Mouse (Mus musculus) heart, postnatal 25 days (tissue): ENCODE measurements around the gene Dnajc8. TPM values are rescaled to one million over a fixed set of nuclear protein-coding genes. Genes with fewer than 3 reads are reported as not detected.
A peak's percentile ranks its signal among the peaks of the same experiment; 100 is the strongest.
"Not testable (repeated sequence)": the region's sequence is repeated elsewhere in the genome, so short reads cannot be mapped to it uniquely, and the experiment has no call there.

Experiments used
- DNase-seq: peaks from one replicate; pipeline ENCODE4 v3.0.0; 2022; ENCODE audit warnings: low spot score
- intact Hi-C: fragments of 180-260 bp; cut with DNase I; formaldehyde crosslinking; loops from one replicate; pipeline ENCODE4 v1.15.1; 2025
- total RNA-seq, 2 experiments: library from RNA; stranded (reverse); gene quantifications; 2 replicates each; pipeline ENCODE4 v1.2.3; 2021

Gene Dnajc8
- total RNA-seq, 2 experiments from 2014 or later, result 49.4 to 57.1 TPM

DNA sequence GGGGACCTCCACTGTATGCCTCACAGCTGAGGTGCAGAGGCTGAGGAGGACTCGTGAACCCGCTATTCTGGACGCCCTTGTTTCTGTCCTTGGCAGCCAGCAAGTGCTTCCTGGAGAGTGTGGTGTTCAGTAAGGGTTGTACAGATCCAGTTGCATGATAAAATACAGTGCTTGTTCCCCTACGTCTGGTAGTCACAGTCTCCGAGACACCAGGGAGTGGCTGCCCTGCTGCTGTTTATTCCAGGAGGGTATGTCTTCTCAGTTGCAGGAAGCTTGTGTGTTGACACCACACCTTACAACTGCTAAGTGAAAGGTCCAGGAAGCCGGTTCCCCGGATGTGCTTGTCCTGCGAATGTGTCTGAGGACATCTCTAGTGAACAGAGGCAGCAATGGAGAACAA, 19.3 kb downstream of the Dnajc8 start:
- intact Hi-C loops, result no loop called here
- DNase-seq, result no peak

DNA sequence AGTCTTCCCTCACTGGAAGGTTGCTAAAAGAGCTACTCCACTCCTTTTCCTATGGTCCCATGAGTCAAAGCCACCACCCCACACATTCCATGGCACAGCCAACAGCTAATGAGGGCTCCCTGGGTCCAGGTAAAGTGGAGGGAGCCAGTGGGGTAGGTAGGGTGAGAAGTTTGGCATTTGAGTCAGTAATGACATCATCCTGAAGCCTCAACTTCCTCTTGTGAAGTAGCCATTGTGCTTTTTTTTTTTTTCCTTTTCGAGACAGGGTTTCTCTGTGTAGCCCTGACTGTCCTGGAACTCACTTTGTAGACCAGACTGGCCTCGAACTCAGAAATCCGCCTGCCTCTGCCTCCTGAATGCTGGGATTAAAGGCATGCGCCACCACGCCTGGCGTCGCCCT, 20.2 kb downstream of the Dnajc8 start:
- DNase-seq, intact Hi-C loops: not testable (repeated sequence)

DNA sequence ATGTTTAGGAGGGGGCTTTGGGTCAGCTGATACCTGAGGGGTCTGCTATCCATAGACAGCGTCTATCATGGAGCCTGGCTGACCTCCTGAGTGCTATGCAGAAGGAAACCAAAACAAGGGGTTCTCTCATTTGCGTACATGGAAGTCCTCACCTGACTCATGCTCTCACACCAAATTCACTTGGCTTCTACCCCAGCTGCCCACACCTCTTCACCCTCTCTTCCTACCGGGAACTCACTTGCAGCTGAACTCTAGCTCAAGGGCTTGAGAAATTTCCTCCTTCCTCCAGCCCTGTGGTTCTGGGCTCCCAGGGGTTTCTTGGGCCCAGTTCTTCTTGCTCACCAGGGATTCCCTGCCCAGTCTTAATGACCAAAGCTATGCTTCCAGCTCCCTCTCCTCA, 27.9 kb downstream of the Dnajc8 start:
- intact Hi-C loops, result no loop called here
- DNase-seq, result no peak

DNA sequence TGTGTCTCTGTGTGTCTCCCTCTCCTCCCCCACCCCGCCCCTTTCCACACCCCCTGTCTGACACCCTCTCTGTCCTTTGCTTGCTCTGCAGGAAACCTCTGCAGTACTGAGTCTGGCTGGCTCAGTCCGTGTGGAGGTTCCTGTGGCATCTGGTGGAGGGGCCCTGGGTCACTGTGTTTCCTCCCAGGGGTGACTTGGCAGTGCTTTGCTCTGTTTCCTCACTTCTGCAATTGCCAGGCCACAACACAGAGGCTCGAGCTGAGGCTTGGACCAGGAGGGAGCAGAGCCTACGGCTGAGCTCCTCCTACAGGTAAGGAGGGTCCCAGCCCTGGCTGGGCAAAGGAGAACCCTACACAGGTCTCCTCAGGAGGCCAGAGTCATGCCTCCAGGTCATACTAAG, 28.6 kb downstream of the Dnajc8 start, which contains the start of gene Ptafr:
Ptafr (plus strand) TSS at position 103 of the 400 bp plus-strand sequence.
- peak; percentile 33 for DNase-seq

DNA sequence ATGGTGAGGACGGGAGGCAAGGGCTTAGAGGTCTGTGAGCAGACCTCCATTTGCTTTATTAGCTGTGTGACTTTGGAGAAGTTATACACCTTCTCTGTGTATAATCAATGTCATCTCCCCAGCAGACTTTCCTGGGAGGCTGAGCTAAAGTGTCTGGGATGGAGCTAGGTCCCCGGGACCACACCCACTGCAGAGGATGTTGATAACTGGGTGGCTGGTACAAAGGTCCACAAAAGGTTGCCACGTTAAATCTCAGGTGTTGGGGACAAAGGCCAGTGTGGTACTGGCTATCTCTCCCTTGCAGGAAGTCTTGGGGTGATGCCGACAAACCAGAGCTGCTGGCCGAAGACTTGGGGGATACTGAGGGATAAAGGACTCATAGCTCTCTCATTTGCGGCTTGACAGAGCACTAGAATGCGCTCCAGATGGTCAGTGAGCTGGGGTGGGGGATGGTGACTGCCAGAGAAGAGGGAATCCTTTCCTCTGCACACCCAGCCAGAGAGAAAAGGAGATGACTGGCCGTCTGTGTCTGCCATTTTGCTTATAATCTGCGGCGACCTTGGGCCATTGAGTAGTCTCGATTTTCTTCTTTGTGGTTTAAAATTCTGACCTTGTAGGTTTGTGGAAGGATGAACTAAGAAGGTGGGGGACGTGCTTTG, 29.9 kb downstream of the Dnajc8 start:
- intact Hi-C loops, result no loop called here
- no peak for DNase-seq

More for the DNA sequence above, 28.6 kb downstream of the Dnajc8 start, which contains the start of gene Ptafr:
- intact Hi-C loops, result no loop called here

DNA sequence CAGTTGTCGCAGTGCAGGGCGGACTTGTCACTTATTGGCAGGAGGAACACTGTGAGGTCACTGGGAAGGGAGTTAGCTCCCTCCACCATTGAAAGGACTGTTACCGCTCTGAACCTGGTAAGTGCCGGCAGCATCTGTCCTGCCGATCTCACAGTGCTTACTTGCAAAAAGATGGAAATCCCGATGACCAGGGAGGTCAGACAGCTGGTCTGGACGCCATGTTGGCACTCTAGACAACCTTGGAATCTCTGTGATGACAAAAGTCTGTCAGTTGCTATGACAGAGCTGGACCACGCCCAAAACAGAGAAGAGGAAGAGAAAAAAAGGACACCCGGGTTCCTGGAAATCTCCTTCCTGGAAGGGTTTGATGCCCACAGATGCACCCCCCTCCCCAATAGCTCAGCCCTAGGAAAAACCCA, 32.0 kb downstream of the Dnajc8 start:
- no peak for DNase-seq
- intact Hi-C loops, result no loop called here

DNA sequence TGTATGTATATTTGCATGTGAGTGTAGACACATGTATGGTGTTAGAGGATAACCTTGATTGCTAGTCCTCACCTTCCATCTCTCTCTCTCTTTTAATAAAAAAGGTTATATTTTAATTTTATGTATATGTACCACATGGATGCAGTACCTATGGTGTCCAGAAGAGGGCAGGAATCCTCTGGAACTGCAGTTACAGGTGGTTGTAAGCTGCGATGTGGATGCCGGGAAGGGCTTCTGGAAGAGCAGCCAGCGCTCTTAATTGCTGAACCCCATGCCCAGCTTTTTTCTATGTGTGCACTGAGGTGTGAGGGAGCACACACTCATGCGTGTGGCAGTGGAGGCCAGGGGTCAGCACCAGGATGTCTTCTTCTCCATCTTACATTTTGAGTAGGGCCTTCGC, 33.8 kb downstream of the Dnajc8 start:
- no peak for DNase-seq
- intact Hi-C loops, result no loop called here

DNA sequence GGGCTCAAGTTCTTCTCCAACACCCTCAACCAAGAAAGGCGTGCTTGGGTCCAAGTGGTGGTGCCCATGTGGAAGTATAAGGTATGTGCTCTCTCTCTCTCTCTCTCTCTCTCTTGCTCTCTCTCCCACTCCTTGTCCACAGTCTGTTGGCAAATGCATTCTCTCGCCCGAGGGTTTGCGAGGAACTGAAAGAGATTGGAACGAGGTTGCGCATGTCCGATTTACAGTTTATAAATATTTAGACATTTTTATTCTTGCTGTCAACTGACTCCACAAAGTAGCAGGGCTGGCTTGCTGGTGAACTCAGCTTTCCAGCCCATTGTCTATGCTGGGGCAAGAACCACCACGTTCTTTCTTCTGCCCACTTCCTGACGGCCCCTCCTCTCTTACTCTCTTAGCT, 35.8 kb downstream of the Dnajc8 start:
- no peak for DNase-seq
- intact Hi-C loops, result loop anchor here (5.0 kb wide), 1 partner anchor 46 kb away; no protein-coding TSS in a partner anchor

DNA sequence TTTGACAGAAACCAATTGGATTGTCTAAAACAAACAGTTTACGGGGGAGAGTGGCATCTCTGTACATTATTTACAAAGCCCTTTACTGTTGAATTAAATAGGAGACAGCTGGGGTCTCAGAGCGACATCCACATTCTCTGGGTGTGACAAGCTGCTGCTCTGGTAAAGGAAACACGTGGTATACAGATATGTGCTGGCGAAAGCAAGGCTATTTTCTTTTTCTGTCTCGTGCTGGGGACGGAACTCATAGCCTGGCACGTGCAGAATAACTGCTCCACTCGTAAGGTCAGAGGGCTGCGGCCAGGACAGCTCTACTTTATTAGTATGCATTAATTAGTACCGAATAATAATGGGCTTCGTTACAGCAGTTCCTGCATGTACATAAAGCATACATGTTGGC, 38.0 kb downstream of the Dnajc8 start:
- DNase-seq, result no peak
- intact Hi-C loops, result loop anchor here (5.0 kb wide), 1 partner anchor 44 kb away; no protein-coding TSS in a partner anchor

DNA sequence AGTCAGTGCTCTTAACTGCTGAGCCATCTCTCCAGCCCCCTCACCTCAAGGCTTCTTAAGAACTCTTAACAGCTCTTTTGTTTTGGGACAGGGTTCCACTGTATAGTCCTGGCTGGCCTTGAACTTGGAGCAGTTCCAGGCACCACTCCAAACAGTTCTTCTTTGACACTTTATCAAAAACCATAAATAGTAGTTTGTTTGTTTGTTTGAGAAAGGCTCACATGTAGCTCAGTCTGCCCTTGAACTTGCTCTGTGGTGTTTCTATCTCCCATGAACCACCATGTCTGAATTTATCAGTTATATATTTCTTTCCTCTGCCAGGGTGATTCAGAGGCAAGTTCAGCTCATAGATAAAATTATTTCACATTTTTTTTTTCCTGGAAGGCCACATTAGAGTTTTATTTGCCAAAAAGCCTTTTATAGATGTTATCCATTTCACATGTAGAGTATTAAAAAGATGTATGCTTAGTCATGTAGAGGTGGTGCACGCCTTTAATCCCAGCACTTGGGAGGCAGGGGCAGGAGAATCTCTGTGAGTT, 39.5 kb downstream of the Dnajc8 start:
- no peak for DNase-seq
- intact Hi-C loops, result loop anchor here (5.0 kb wide), 1 partner anchor 42 kb away; no protein-coding TSS in a partner anchor

DNA sequence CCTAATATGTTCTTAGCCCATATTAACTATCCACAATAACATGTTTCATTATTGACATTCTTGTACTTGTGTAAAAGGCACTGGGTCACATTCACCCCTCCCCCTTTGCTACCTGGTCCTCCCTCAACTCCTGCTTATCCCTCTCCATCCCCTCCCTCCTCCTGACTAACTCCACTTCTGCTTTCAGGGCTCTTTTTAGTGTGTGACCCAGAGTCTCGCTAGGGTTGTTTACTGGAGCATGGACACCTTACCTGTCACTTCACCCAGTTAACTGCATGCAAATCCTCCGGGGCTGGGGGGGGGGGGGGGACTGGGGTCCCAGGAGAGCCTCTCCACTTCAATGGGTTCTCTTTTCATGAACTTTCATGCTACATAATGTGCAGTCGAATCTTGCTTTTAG, 48.4 kb downstream of the Dnajc8 start:
- intact Hi-C loops, result no loop called here
- no peak for DNase-seq

DNA sequence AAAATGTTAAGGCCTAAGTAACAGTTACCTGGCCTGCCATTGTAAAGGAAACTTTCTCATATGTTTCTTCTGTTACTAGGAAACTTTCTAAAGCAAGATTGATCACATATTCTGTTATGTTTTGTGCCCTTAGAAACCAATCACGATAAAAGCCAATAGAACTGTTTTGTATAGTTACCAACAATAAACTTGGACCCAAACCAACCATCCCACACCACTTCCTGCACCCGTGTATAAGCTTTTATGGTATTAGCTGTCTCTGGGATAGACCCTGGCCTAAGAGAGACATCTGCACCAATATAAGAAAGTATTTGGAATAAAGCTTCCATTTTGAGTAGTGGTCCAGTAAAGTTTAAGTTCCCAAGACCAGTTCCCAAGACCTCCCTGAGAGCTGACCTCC, 49.6 kb downstream of the Dnajc8 start:
- intact Hi-C loops, result no loop called here
- no peak for DNase-seq

DNA sequence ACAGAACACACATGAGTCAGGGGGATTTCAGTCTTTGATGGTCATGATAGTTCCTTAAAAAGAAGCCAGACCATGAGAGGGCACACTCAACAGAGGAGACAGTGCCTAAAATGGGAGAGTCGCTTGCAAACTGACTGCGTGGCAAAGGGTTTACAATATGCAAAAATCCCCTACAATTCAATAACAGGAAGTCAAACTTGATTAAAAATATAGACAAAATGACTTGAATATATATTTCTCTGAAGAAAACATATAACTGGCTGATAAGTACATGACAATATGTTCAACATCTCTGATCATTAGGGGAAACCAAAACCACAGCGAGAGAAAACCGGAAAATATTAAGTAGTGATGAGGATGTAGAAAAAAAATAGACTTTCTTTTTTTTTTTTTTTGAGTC, 50.9 kb downstream of the Dnajc8 start:
- intact Hi-C loops, result no loop called here
- no peak for DNase-seq

DNA sequence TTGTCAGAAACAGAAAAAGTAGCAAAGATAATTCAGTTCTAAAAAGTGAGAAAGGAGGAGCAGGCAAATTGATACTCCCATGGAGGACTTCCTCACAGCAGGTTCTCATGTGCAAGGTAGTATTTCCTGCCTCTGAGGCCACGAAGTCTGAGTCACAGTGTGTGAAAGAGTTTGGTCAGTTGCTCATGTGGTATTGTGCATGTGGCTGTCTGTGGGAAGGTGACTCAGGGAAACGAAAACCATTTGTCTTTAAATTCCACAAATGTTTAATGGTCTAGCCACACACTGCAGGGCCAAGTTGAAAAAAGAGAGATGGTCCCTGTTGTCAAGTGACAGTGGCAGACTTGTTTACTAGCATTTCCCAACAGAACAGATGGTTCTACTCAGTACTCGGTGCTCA, 53.2 kb downstream of the Dnajc8 start:
- intact Hi-C loops, result no loop called here
- DNase-seq, result no peak

DNA sequence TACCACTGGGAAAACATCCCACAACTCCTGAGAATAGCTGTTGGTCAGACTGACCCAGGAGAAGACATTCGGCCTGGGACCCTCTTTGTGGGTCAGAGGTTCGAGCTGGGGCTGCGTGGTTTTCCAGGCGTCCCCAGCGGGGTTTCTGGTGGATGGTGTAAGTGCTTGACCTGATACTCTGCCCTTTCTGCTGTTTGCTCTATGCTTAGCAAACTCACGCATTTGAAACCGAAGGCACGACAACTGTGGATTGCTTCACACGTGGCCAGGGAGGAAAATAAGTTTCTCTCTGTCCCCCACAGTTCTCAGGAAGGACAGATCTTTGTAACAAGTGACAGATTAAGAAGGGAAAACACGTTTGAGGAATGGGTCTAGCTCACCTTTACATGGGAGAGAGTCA, 55.3 kb downstream of the Dnajc8 start:
- DNase-seq, result no peak
- intact Hi-C loops, result no loop called here

DNA sequence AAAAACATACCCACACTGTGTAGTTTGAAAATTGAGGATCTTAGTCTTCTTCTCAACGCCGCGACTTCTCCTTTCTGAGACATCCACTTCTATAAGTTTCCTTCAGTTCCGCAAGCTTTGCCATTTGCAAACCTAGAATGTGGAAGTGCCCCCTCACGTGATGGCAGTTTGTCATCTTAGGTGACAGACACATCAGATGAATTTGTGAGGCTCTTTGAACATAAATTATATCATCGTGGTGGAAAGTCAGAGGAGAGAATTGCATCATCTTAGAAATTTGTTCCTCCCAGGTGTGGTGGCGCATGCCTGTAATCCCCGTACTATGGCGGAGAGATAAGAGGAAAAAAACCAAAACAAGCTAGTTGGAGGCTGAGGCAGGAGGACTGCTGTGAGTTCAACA, 57.6 kb downstream of the Dnajc8 start:
- no peak for DNase-seq
- intact Hi-C loops, result no loop called here

DNA sequence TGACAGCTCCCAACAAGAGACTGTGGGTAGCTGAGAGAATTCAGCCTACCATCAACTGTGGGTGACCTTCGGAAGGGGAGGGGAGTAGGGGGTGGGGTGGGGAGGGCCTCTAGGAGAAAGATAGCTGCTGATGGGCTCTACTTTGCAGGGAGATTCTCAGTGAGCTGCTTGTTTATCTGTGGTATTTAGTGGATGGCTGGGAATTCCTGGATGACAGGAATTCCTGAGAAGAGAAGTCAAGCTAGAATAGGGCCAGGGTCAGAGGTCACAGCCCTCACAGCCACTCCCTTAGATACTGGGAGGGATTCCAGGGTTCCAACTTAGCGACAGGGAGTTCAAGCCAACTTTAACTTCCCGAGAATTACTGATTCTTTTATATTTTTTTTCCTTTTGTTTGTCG, 58.8 kb downstream of the Dnajc8 start:
- no peak for DNase-seq
- intact Hi-C loops, result no loop called here

DNA sequence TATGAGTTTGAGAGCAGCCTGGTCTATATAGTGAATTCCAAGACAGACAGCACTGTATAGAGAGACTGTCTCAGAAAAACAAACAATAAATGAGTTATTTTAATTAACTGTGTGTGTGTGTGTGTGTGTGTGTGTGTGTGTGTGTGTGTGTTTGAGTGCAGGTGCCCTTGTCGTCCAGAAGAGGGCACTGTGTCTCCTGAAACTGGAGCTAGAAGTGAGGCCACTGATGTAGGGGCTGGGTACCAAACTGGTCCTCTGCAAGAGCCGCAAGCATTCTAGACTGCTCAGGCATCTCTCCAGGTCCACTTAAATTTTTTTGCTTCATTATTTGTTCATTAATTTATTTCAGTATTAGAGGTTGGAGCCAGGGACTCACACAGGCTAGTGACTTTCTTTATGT, 63.5 kb downstream of the Dnajc8 start:
- no peak for DNase-seq
- intact Hi-C loops, result no loop called here

DNA sequence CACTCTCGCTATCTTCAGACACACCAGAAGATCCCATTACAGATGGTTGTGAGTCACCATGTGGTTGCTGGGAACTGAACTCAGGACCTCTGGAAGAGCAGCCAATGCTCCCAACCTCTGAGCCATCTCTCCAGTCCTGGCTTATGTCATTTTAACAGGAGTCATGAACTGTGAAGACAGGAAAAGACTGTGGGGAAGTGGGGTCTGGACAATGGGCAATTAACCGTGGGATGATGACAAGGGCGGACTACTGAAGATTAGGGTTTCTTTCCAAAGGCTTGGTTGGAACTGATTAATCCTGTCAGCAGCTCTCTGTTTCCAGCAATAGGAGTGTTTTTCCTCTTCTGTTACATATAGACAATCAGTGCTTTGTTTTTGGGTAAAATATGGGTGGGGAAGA, 64.4 kb downstream of the Dnajc8 start:
- DNase-seq, result no peak
- intact Hi-C loops, result no loop called here

DNA sequence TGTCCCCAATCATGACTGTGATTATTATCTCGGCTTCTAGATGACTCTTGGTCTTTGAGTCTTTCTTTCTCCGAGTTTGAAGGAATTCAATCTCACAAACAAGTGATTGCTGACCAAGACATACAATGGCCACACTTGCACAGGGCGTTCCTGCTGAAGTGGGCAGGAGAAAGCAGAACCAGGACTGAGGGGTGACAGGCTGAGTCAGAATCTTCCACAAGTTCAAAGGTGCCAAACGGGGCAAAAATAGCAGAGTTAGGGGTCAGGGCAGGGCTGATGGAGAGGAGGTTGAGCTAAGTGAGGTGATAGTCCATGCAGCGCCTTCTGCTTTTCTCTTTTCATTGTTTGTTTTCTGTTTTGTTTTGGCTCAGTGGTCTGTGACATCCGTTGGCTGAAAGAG, 65.1 kb downstream of the Dnajc8 start:
- DNase-seq, result no peak
- intact Hi-C loops, result no loop called here

DNA sequence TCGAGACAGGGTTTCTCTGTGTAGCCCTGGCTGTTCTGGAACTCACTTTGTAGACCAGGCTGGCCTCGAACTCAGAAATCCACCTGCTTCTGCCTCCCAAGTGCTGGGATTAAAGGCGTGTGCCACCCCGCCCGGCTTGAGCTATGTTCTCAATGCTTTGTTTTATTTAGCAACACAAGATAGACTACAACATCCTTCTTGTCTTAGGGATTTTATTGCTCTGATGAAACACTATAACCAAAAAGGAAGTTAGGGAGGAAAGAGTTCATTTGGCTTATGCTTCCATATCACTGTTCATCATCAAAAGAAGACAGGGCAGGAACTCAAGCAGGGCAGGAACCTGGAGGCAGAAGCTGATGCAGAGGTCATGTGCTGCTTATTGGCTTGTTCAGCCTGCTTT, 65.9 kb downstream of the Dnajc8 start:
- intact Hi-C loops, DNase-seq: not testable (repeated sequence)
